Mouse (Mus musculus): ENCODE measurements at regions not wholly inside any gene's neighbourhood (a gene's known extent, or its start where the extent isn't known, plus 50 kb on each side); places are given as distances from the start of the nearest gene placed in this dataset.
"Not testable (repeated sequence)": the region's sequence is repeated elsewhere in the genome, so short reads cannot be mapped to it uniquely, and the experiment has no call there.

DNA sequence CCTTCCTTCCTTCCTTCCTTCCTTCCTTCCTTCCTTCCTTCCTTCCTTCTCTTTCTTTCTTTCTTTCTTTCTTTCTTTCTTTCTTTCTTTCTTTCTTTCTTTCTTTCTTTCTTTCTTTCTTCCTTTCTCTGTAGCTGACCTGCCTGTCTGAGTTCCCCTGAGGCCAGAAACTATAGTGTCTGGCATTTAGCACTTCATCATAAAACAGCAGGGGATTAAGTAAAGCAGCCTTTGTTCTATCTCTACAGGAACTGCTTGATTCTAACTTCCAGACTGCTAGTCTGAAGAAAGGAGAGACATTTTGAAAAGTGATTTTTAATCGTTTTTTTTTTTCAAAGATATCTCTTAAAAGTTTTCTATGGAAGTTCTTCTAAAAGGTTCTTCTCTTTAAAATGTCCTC is 653.4 kb downstream of the Lrriq3 start:
- TF ChIP-seq CTCF (IDR thresholded peaks at IDR 0.05); EP300 (IDR thresholded peaks at IDR 0.05; ENCODE audit: insufficient read depth, low read depth, low read length): not testable (repeated sequence)

All from heart, adult 2 months (tissue).